Mouse (Mus musculus) heart, embryonic 15.5 days (tissue): ENCODE measurements around the gene Arrb1. TPM values are rescaled to one million over a fixed set of nuclear protein-coding genes. Genes with fewer than 3 reads are reported as not detected.

Experiments used
- ATAC-seq: fragments of 200-750 bp; cut with Nextera tagmentation; replicated peaks from 2 replicates; pipeline ENCODE4 v1.8.0; 2017; ENCODE audit warnings: low read depth, moderate TSS enrichment; ENCODE audit not compliant: insufficient number of reproducible peaks, insufficient read depth, low FRiP score
- H3K27ac ChIP-seq: fragments of 300-500 bp; sonication (generic); 2 replicates; pipeline ENCODE4 v1.5.1; 2015; ENCODE audit warnings: mild to moderate bottlenecking, inconsistent platforms
- H3K27me3 ChIP-seq: fragments of 300-500 bp; sonication (generic); 2 replicates; pipeline ENCODE4 v1.6.1; 2015; ENCODE audit warnings: inconsistent platforms
- H3K36me3 ChIP-seq: fragments of 300-500 bp; sonication (generic); 2 replicates; pipeline ENCODE4 v1.6.1; 2015; ENCODE audit warnings: mild to moderate bottlenecking, inconsistent platforms
- H3K4me1 ChIP-seq: fragments of 300-500 bp; sonication (generic); replicated peaks from 2 replicates; pipeline ENCODE4 v1.6.1; 2015; ENCODE audit warnings: inconsistent platforms
- H3K4me2 ChIP-seq: fragments of 300-500 bp; sonication (generic); 2 replicates; pipeline ENCODE4 v1.6.1; 2015; ENCODE audit warnings: inconsistent platforms, mild to moderate bottlenecking, moderate library complexity
- H3K4me3 ChIP-seq: fragments of 300-500 bp; sonication (generic); 2 replicates; pipeline ENCODE4 v1.5.1; 2015; ENCODE audit warnings: mild to moderate bottlenecking, inconsistent platforms
- H3K9ac ChIP-seq: fragments of 300-500 bp; sonication (generic); 2 replicates; pipeline ENCODE4 v1.6.1; 2015; ENCODE audit warnings: mild to moderate bottlenecking, inconsistent platforms
- H3K9me3 ChIP-seq: fragments of 300-500 bp; sonication (generic); replicated peaks from 2 replicates; pipeline ENCODE4 v1.6.1; 2016; ENCODE audit warnings: inconsistent platforms
- WGBS: fragments of 180-500 bp; shearing (Covaris S2); methylation state at CpG from one replicate; pipeline ENCODE4 v1.1.7; 2015; ENCODE audit warnings: mixed read lengths; 5-methylcytosine and 5-hydroxymethylcytosine counted together
- polyA plus RNA-seq: library from polyadenylated mRNA; unstranded; fragments of >200 nt; fragmentation: Nextera tagmentation; extraction: Ambion mirVana; gene quantifications from 2 replicates; pipeline ENCODE4 v1.2.1, GENCODE M21; 2015

The Arrb1 gene
- polyA plus RNA-seq, 1 experiment from 2014 or later = 4.7 TPM

GRCm38 (mm10) chr7:99580247-99580646, 45.0 kb downstream of the Arrb1 start:
- Histone ChIP-seq H3K27me3 (0 out of 2 replicates have a peak, but pooled peaks cover 3% of the 10 kb centered on the region), H3K4me1 (peaks cover 13% of the 10 kb centered on the region; the same call in 1 of the 2 replicates), H3K27ac (no peak overlapping the region), H3K4me3 (no peak overlapping the region), H3K36me3 (peaks cover 1% of the 10 kb centered on the region; the same call in 1 of the 2 replicates), H3K9me3 (no peaks in the 10 kb centered on the region), H3K4me2 (no peak overlapping the region), H3K9ac (no peak overlapping the region)
- 37% methylated on average over 6 of the region's 6 CpGs for WGBS
- ATAC-seq = peak; percentile 28; the same call in 1 of the 2 replicates

DNA sequence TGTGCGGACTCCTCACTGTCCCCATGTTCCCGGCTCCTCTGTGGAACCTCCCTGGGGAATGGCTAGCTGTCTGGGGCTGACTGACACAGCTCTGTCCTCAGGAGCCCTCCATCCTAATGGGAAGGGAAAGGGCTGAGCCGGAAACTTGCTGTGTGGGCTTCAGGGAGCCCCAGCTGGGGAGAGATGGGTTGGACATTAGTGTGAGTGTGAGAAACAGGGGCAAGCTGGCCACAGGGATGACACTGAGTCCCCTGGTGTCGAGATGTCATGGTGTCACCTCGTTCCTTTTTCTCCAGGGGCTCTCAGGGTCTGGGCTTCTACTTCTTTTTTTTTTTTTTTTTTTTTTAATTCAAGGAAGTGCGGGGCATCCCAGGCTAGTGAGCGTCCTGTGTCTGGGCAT, 47.0 kb downstream of the Arrb1 start:
- Histone ChIP-seq H3K27ac (no peak overlapping the region), H3K36me3 (peaks cover 4% of the 10 kb centered on the region; the same call in 1 of the 2 replicates), H3K4me1 (peaks cover 13% of the 10 kb centered on the region; the same call in 1 of the 2 replicates), H3K4me3 (no peak overlapping the region), H3K4me2 (no peak overlapping the region), H3K9me3 (no peaks in the 10 kb centered on the region), H3K27me3 (0 out of 2 replicates have a peak, but pooled peaks cover 3% of the 10 kb centered on the region), H3K9ac (no peak overlapping the region)
- no peak for ATAC-seq
- 62% methylated on average over 7 of the region's 7 CpGs for WGBS

DNA sequence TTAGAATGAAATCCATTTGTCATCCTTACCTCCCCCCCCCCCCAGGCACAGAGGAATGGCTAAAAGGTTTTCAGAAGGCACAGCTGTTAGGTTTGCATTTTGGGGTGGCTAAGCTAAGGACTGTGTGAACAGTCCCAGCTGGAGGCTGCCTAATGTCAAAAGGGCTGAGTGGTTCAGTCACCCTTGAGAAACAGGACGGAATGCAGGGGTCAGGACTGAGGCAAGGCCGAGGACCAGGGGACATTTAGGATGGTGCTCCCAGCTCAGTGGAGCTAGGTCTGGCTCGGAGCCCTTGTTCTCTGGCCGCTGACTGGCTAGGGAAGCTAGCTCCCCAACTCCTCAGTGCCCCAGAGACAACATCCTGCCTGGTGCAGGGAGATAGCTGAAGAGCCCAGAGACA, 47.6 kb downstream of the Arrb1 start:
- peaks cover 13% of the 10 kb centered on the region; the same call in 1 of the 2 replicates for H3K4me1 ChIP-seq
- 0 out of 2 replicates have a peak, but pooled peaks cover 3% of the 10 kb centered on the region for H3K27me3 ChIP-seq
- no peak overlapping the region for H3K9ac ChIP-seq
- no peaks in the 10 kb centered on the region for H3K9me3 ChIP-seq
- H3K36me3 ChIP-seq = peaks cover 4% of the 10 kb centered on the region; the same call in 1 of the 2 replicates
- H3K4me2 ChIP-seq = no peak overlapping the region
- no peak overlapping the region for H3K27ac ChIP-seq
- WGBS = 51% methylated on average over 4 of the region's 4 CpGs
- ATAC-seq = no peak
- H3K4me3 ChIP-seq = no peak overlapping the region

DNA sequence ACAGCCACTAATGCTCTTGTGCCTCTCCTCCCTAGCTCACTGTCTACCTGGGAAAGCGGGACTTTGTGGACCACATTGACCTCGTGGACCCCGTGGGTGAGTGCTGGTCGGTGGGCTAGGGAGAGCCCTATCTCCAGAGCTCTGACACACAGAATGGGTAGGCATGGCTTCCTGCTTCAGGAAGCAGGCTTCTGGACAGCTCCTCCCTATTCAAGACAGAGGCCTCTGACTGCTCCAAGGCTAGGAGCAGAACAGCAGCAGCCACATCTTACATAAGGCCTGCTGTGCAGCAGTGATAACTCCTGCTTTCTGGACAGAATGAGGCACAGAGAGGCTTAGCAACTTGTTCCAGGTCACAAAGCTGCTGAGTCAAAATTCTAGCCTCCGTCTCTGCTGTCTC, 48.4 kb downstream of the Arrb1 start:
- 71% methylated on average over 5 of the region's 5 CpGs for WGBS
- Histone ChIP-seq H3K4me1 (peaks cover 13% of the 10 kb centered on the region; the same call in 1 of the 2 replicates), H3K9ac (no peak overlapping the region), H3K4me2 (no peak overlapping the region), H3K4me3 (no peak overlapping the region), H3K9me3 (no peaks in the 10 kb centered on the region), H3K27me3 (0 out of 2 replicates have a peak, but pooled peaks cover 3% of the 10 kb centered on the region), H3K36me3 (peaks cover 4% of the 10 kb centered on the region; the same call in 1 of the 2 replicates), H3K27ac (no peak overlapping the region)
- ATAC-seq = no peak

GRCm38 (mm10) chr7:99585976-99586375, 50.7 kb downstream of the Arrb1 start:
- H3K9ac ChIP-seq = no peak overlapping the region

DNA sequence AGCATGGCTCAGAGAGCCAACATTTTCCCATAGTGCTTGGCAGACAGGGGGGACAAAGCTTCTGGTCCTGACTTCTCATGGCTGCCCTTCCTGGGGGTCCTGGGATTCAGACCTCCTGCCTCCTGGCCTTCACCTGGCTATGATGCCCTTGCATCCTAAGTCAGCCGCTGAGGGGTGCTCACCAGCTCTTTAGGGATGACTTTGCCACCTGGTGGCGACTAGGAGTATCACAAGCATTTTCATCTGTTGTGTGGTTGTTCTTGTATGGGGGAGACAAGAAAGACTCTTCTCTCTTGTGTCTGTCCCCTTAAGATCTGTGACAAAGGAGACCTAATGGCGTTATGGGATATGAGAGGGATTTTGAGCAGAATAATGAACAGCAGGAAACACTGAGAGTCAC, 54.8 kb downstream of the Arrb1 start:
- 9% methylated on average over 3 of the region's 3 CpGs for WGBS
- H3K36me3 ChIP-seq = peaks cover 7% of the 10 kb centered on the region; the same call in 1 of the 2 replicates
- H3K4me3 ChIP-seq = no peak overlapping the region
- H3K9ac ChIP-seq = no peak overlapping the region
- H3K27ac ChIP-seq = no peak overlapping the region
- H3K4me1 ChIP-seq = 0 out of 2 replicates have a peak, but pooled peaks cover 3% of the 10 kb centered on the region
- no peak for ATAC-seq
- H3K9me3 ChIP-seq = no peaks in the 10 kb centered on the region
- no peak overlapping the region for H3K4me2 ChIP-seq
- no peaks in the 10 kb centered on the region for H3K27me3 ChIP-seq

More at GRCm38 (mm10) chr7:99585976-99586375, 50.7 kb downstream of the Arrb1 start:
- no peak overlapping the region for H3K4me3 ChIP-seq
- WGBS = 87% methylated on average over 8 of the region's 8 CpGs
- H3K4me1 ChIP-seq = 0 out of 2 replicates have a peak, but pooled peaks cover 4% of the 10 kb centered on the region
- no peaks in the 10 kb centered on the region for H3K9me3 ChIP-seq
- no peaks in the 10 kb centered on the region for H3K27me3 ChIP-seq
- no peak overlapping the region for H3K4me2 ChIP-seq
- peaks cover 4% of the 10 kb centered on the region; the same call in 1 of the 2 replicates for H3K36me3 ChIP-seq
- ATAC-seq = no peak
- H3K27ac ChIP-seq = no peak overlapping the region

- Histone ChIP-seq H3K27ac (no peak overlapping the region), H3K4me1 (0 out of 2 replicates have a peak, but pooled peaks cover 3% of the 10 kb centered on the region), H3K27me3 (no peaks in the 10 kb centered on the region), H3K9me3 (no peaks in the 10 kb centered on the region), H3K9ac (no peak overlapping the region), H3K4me2 (no peak overlapping the region), H3K36me3 (peaks cover 3% of the 10 kb centered on the region; the same call in 1 of the 2 replicates), H3K4me3 (no peak overlapping the region)
- 69% methylated on average over 5 of the region's 5 CpGs for WGBS
- no peak for ATAC-seq
Observed at GRCm38 (mm10) chr7:99590646-99591045, 55.4 kb downstream of the Arrb1 start.

- H3K36me3 ChIP-seq = peaks cover 3% of the 10 kb centered on the region; the same call in 1 of the 2 replicates
- H3K4me3 ChIP-seq = no peak overlapping the region
- no peak overlapping the region for H3K27ac ChIP-seq
- H3K4me1 ChIP-seq = 0 out of 2 replicates have a peak, but pooled peaks cover 3% of the 10 kb centered on the region
- H3K9ac ChIP-seq = no peak overlapping the region
- 84% methylated on average over 3 of the region's 3 CpGs for WGBS
- H3K9me3 ChIP-seq = no peaks in the 10 kb centered on the region
- ATAC-seq = no peak
- no peak overlapping the region for H3K4me2 ChIP-seq
- H3K27me3 ChIP-seq = no peaks in the 10 kb centered on the region
Observed at GRCm38 (mm10) chr7:99592669-99593068, 57.4 kb downstream of the Arrb1 start.

DNA sequence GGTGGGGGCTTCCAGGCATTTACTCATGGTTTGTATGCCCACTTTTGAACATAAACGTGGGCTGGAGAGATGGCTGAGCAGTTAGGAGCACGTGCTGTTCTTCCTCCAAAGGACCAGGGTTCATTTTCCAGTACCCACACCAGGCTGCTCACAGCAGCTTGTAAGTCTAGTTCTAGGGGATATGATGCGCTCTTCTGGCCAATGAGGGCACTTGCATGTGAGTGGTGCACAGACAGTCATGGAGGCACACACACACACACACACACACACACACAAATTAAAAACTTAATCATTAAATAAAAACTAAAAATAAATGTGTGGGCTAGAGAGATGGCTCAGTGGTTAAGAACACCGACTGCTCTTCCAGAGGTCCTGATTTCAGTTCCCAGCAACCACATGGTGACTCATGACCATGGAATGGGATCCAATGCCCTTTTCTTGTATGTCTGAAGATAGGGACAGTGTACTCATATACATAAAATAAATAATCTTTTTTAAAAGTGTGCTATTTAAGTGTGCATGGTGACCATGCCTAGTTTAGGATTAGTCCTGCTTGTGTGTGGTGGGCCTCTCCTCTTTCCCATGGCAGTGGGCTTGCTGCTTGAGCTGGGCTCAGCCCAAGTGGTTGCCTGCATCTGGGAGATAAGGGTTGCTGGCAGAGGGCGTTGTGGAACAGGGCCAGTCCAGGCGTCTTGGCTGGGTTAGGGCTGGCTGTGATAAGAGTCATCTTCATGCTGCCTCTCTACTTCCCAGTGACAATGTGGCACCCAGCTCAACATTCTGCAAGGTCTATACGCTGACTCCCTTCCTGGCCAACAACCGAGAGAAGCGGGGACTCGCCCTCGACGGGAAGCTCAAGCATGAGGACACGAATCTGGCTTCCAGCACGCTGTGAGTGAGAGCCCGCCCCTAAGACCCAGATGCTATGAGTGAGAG, 58.9 kb downstream of the Arrb1 start:
- Histone ChIP-seq H3K27me3 (no peaks in the 10 kb centered on the region), H3K4me1 (0 out of 2 replicates have a peak, but pooled peaks cover 3% of the 10 kb centered on the region), H3K4me3 (no peak overlapping the region), H3K27ac (no peak overlapping the region), H3K4me2 (no peak overlapping the region), H3K9ac (no peak overlapping the region), H3K9me3 (no peaks in the 10 kb centered on the region), H3K36me3 (peaks cover 3% of the 10 kb centered on the region; the same call in 1 of the 2 replicates)
- 72% methylated on average over 15 of the region's 15 CpGs for WGBS
- 0 out of 2 replicates have a peak, but pooled peaks have one; percentile 19 for ATAC-seq

GRCm38 (mm10) chr7:99598722-99599121, 63.5 kb downstream of the Arrb1 start:
- no peaks in the 10 kb centered on the region for H3K9me3 ChIP-seq
- no peaks in the 10 kb centered on the region; the same call in 1 of the 2 replicates for H3K36me3 ChIP-seq
- no peak overlapping the region for H3K4me3 ChIP-seq
- no peak for ATAC-seq
- no peaks in the 10 kb centered on the region for H3K27me3 ChIP-seq
- 74% methylated on average over 4 of the region's 4 CpGs for WGBS
- H3K27ac ChIP-seq = no peak overlapping the region
- H3K4me1 ChIP-seq = 0 out of 2 replicates have a peak, but pooled peaks cover 3% of the 10 kb centered on the region
- H3K4me2 ChIP-seq = no peak overlapping the region
- no peak overlapping the region for H3K9ac ChIP-seq
